Mouse (Mus musculus): ENCODE results near the gene Nrtn. TPM values are rescaled to one million over a fixed set of nuclear protein-coding genes. Genes with fewer than 3 reads are reported as not detected.
A peak's percentile ranks its signal among the peaks of the same experiment; 100 is the strongest.

Gene Nrtn
- polyA plus RNA-seq, 1 experiment, result 7.8 TPM

- no peaks in the 10 kb centered on the region for H3K36me3 ChIP-seq (ENCODE audit: control insufficient read depth, insufficient read depth, low read length)
- H3K4me1 ChIP-seq (ENCODE audit: control insufficient read depth, insufficient read depth, low read length), result peaks cover 27% of the 10 kb centered on the region
- H3K27ac ChIP-seq (ENCODE audit: control insufficient read depth, insufficient read depth, low read depth, low read length), result peak overlapping the region; percentile 65; the same call in 1 of the 2 replicates
- TF ChIP-seq POLR2A (IDR thresholded peaks at IDR 0.05; ENCODE audit: control insufficient read depth, low read depth, low read length), result peak; percentile 48
- TF ChIP-seq CTCF (IDR thresholded peaks at IDR 0.05; ENCODE audit: control insufficient read depth, insufficient read depth, insufficient replicate concordance, low read depth, low read length), result no peak; the same call in 1 of the 2 replicates
- peak overlapping the region; percentile 79 for H3K4me3 ChIP-seq (ENCODE audit: control insufficient read depth, low read depth, low read length)
- H3K27me3 ChIP-seq (ENCODE audit: control insufficient read depth, insufficient read depth, low read length), result no peaks in the 10 kb centered on the region
Observed at GRCm38 (mm10) chr17:56751404-56752072, 5.8 kb downstream of the Nrtn start.

GRCm38 (mm10) chr17:56744173-56744572, 13.2 kb downstream of the Nrtn start:
- no peaks in the 10 kb centered on the region for H3K27me3 ChIP-seq (ENCODE audit: control insufficient read depth, insufficient read depth, low read length)
- H3K36me3 ChIP-seq (ENCODE audit: control insufficient read depth, insufficient read depth, low read length), result no peaks in the 10 kb centered on the region
- no peak overlapping the region for H3K4me3 ChIP-seq (ENCODE audit: control insufficient read depth, low read depth, low read length)
- no peak for TF ChIP-seq CTCF (IDR thresholded peaks at IDR 0.05; ENCODE audit: control insufficient read depth, insufficient read depth, insufficient replicate concordance, low read depth, low read length)
- no peak for TF ChIP-seq POLR2A (IDR thresholded peaks at IDR 0.05; ENCODE audit: control insufficient read depth, low read depth, low read length)
- H3K4me1 ChIP-seq (ENCODE audit: control insufficient read depth, insufficient read depth, low read length), result peaks cover 4% of the 10 kb centered on the region
- H3K27ac ChIP-seq (ENCODE audit: control insufficient read depth, insufficient read depth, low read depth, low read length), result no peak overlapping the region

GRCm38 (mm10) chr17:56740788-56741160, 16.6 kb downstream of the Nrtn start:
- H3K4me3 ChIP-seq (ENCODE audit: control insufficient read depth, low read depth, low read length), result peak overlapping the region; percentile 11
- no peaks in the 10 kb centered on the region for H3K36me3 ChIP-seq (ENCODE audit: control insufficient read depth, insufficient read depth, low read length)
- peaks cover 6% of the 10 kb centered on the region for H3K4me1 ChIP-seq (ENCODE audit: control insufficient read depth, insufficient read depth, low read length)
- no peak overlapping the region for H3K27ac ChIP-seq (ENCODE audit: control insufficient read depth, insufficient read depth, low read depth, low read length)
- no peak for TF ChIP-seq CTCF (IDR thresholded peaks at IDR 0.05; ENCODE audit: control insufficient read depth, insufficient read depth, insufficient replicate concordance, low read depth, low read length)
- TF ChIP-seq POLR2A (IDR thresholded peaks at IDR 0.05; ENCODE audit: control insufficient read depth, low read depth, low read length), result no peak
- H3K27me3 ChIP-seq (ENCODE audit: control insufficient read depth, insufficient read depth, low read length), result no peaks in the 10 kb centered on the region

- Histone ChIP-seq H3K4me1 (ENCODE audit: control insufficient read depth, insufficient read depth, low read length) (peaks cover 6% of the 10 kb centered on the region), H3K36me3 (ENCODE audit: control insufficient read depth, insufficient read depth, low read length) (no peaks in the 10 kb centered on the region), H3K27me3 (ENCODE audit: control insufficient read depth, insufficient read depth, low read length) (no peaks in the 10 kb centered on the region), H3K27ac (ENCODE audit: control insufficient read depth, insufficient read depth, low read depth, low read length) (no peak overlapping the region), H3K4me3 (ENCODE audit: control insufficient read depth, low read depth, low read length) (no peak overlapping the region)
- TF ChIP-seq POLR2A (IDR thresholded peaks at IDR 0.05; ENCODE audit: control insufficient read depth, low read depth, low read length) (no peak), CTCF (IDR thresholded peaks at IDR 0.05; ENCODE audit: control insufficient read depth, insufficient read depth, insufficient replicate concordance, low read depth, low read length) (no peak)
Observed at GRCm38 (mm10) chr17:56740118-56740787, 17.1 kb downstream of the Nrtn start.

GRCm38 (mm10) chr17:56738221-56738620, 19.1 kb downstream of the Nrtn start:
- TF ChIP-seq CTCF (IDR thresholded peaks at IDR 0.05; ENCODE audit: control insufficient read depth, insufficient read depth, insufficient replicate concordance, low read depth, low read length) (no peak), POLR2A (IDR thresholded peaks at IDR 0.05; ENCODE audit: control insufficient read depth, low read depth, low read length) (no peak)
- H3K27ac ChIP-seq (ENCODE audit: control insufficient read depth, insufficient read depth, low read depth, low read length), result no peak overlapping the region
- peaks cover 6% of the 10 kb centered on the region for H3K4me1 ChIP-seq (ENCODE audit: control insufficient read depth, insufficient read depth, low read length)
- H3K27me3 ChIP-seq (ENCODE audit: control insufficient read depth, insufficient read depth, low read length), result no peaks in the 10 kb centered on the region
- no peaks in the 10 kb centered on the region for H3K36me3 ChIP-seq (ENCODE audit: control insufficient read depth, insufficient read depth, low read length)
- no peak overlapping the region for H3K4me3 ChIP-seq (ENCODE audit: control insufficient read depth, low read depth, low read length)

- Histone ChIP-seq H3K36me3 (ENCODE audit: control insufficient read depth, insufficient read depth, low read length) (no peaks in the 10 kb centered on the region), H3K27ac (ENCODE audit: control insufficient read depth, insufficient read depth, low read depth, low read length) (no peak overlapping the region), H3K27me3 (ENCODE audit: control insufficient read depth, insufficient read depth, low read length) (no peaks in the 10 kb centered on the region), H3K4me1 (ENCODE audit: control insufficient read depth, insufficient read depth, low read length) (peaks cover 6% of the 10 kb centered on the region), H3K4me3 (ENCODE audit: control insufficient read depth, low read depth, low read length) (no peak overlapping the region)
- TF ChIP-seq POLR2A (IDR thresholded peaks at IDR 0.05; ENCODE audit: control insufficient read depth, low read depth, low read length), result no peak
- TF ChIP-seq CTCF (IDR thresholded peaks at IDR 0.05; ENCODE audit: control insufficient read depth, insufficient read depth, insufficient replicate concordance, low read depth, low read length), result peak; percentile 81
Observed at GRCm38 (mm10) chr17:56736534-56736933, 20.8 kb downstream of the Nrtn start.

GRCm38 (mm10) chr17:56729656-56730055, 27.7 kb downstream of the Nrtn start:
- H3K4me3 ChIP-seq (ENCODE audit: control insufficient read depth, low read depth, low read length), result no peak overlapping the region
- no peaks in the 10 kb centered on the region for H3K27me3 ChIP-seq (ENCODE audit: control insufficient read depth, insufficient read depth, low read length)
- no peaks in the 10 kb centered on the region for H3K36me3 ChIP-seq (ENCODE audit: control insufficient read depth, insufficient read depth, low read length)
- TF ChIP-seq POLR2A (IDR thresholded peaks at IDR 0.05; ENCODE audit: control insufficient read depth, low read depth, low read length) (no peak), CTCF (IDR thresholded peaks at IDR 0.05; ENCODE audit: control insufficient read depth, insufficient read depth, insufficient replicate concordance, low read depth, low read length) (no peak)
- peaks cover 12% of the 10 kb centered on the region for H3K4me1 ChIP-seq (ENCODE audit: control insufficient read depth, insufficient read depth, low read length)
- H3K27ac ChIP-seq (ENCODE audit: control insufficient read depth, insufficient read depth, low read depth, low read length), result no peak overlapping the region

Data from testis, adult 2 months (tissue).